Mouse (Mus musculus) gonadal fat pad, adult 2 months (tissue): ENCODE measurements around the gene Gm7951. TPM values are rescaled to one million over a fixed set of nuclear protein-coding genes. Genes with fewer than 3 reads are reported as not detected.
"Not testable (repeated sequence)": the region's sequence is repeated elsewhere in the genome, so short reads cannot be mapped to it uniquely, and the experiment has no call there.

Source experiments
- DNase-seq: peaks from one replicate; pipeline ENCODE4 v3.0.0-alpha.2; 2012; ENCODE audit warnings: low read depth
- polyA plus RNA-seq: library from polyadenylated mRNA; depleted of rRNA; stranded (reverse); fragments of >200 nt; gene quantifications from 2 replicates; pipeline ENCODE4 v1.2.3, GENCODE M21; 2012; rRNA removed

Gene Gm7951
- not detected in 2 replicates for polyA plus RNA-seq

DNA sequence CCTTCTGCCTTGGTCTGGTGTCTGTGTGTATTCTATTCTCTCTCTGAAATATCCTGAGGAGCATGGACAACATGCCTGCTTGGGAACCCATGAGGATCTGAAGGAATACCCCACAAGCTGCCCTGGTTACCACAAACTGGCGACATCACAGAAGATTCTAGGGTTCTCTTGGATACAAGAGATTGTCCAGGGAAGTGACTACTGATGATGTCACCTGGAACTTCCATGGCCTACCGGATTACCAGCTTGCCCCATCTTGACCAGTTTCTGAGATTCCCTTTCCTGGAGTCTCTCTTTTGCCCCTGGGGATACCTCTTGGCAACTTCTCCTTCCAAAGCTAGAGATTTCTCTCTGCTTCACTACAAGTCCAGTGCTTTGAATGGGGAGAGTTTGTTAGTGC lies at the start of gene Gm7951:
Gene Gm7951, minus strand, starts transcription at position 101 of the 400 bp plus-strand sequence.
- not testable (repeated sequence) for DNase-seq

DNA sequence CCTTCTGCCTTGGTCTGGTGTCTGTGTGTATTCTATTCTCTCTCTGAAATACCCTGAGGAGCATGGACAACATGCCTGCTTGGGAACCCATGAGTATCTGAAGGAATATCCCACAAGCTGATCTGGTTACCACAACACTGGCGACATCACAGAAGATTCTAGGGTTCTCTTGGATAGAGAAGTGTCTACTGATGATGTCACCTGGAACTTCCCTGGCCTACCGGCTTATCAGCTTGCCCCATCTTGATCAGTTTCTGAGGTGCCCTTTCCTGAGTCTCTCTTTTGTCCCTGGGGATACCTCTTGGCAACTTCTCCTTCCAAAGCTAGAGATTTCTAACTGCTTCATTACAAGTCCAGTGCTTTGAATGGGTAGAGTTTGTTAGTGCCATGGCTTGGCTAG lies 45.4 kb upstream of the Gm7951 start, which contains the start of gene Gm17027:
Gene Gm17027, minus strand, starts transcription at position 101 of the 400 bp plus-strand sequence.
- DNase-seq: not testable (repeated sequence)

- not testable (repeated sequence) for DNase-seq
Measured at GRCm38 (mm10) chr14:42134571-42134970, 17.4 kb upstream of the Gm7951 start.

DNA sequence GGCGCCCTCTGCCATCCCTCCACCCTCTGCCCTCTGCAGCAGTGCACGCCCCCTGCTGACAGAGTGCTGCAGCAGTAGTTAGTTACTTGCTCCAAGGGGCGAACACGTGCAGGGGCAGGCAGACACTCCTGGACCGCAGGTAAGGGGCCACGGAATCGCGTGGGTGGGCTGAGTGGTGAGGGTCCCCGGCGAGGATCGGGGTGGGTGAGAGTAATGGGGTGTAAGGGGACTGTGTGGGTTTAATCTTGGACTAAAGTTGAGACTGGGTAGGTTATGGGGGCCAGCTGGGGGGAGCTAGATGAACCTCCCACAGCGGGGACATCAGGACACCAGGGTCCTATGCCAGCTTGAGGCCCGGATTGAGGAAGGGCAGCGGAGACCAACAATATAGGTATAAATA lies 16.6 kb upstream of the Gm7951 start:
- DNase-seq: not testable (repeated sequence)

Other genes starting within 250 kb of the Gm7951 start
- gene Gm7980, start 210.1 kb downstream of the Gm7951 start, polyA plus RNA-seq: not detected in 2 replicates
- not detected in 2 replicates for gene 1700049E17Rik1, start 192.4 kb downstream of the Gm7951 start, polyA plus RNA-seq
- not detected in 2 replicates for gene 1700024B05Rik, start 173.4 kb downstream of the Gm7951 start, polyA plus RNA-seq
- gene Gm6401, start 149.4 kb downstream of the Gm7951 start, polyA plus RNA-seq: not detected in 2 replicates
- gene Gm3543, start 134.0 kb downstream of the Gm7951 start, polyA plus RNA-seq: not detected in 2 replicates
- not detected in 2 replicates for gene Gm17027, start 45.3 kb upstream of the Gm7951 start, polyA plus RNA-seq
- gene Gm3573, start 73.4 kb upstream of the Gm7951 start, polyA plus RNA-seq: not detected in 2 replicates
- gene Gm17026, start 142.7 kb upstream of the Gm7951 start, polyA plus RNA-seq: not detected in 2 replicates
- gene Gm9611, start 180.0 kb upstream of the Gm7951 start, polyA plus RNA-seq: not detected in 2 replicates
- not detected in 2 replicates for gene Gm7995, start 192.8 kb upstream of the Gm7951 start, polyA plus RNA-seq